Mouse (Mus musculus) left cerebral cortex, postnatal 10 days (tissue): Measurements from ENCODE around the gene Ebf1. TPM values are rescaled to one million over a fixed set of nuclear protein-coding genes. Genes with fewer than 3 reads are reported as not detected.

ENCODE experiments used
- DNase-seq, 2 experiments: peaks; one replicate each; pipeline ENCODE4 v3.0.0; 2021 to 2022; ENCODE audit warnings: low spot score in 2 of 2, mixed read lengths in 1 of 2; ENCODE audit errors: extremely low spot score in 1 of 2
- intact Hi-C: fragments of 180-260 bp; cut with DNase I; formaldehyde crosslinking; loops from one replicate; pipeline ENCODE4 v1.15.1; 2025
- total RNA-seq, 2 experiments: library from RNA; stranded (reverse); gene quantifications; 2 replicates each; pipeline ENCODE4 v1.2.3; 2021

The Ebf1 gene
- total RNA-seq, 2 experiments from 2014 or later, result 3.6 to 5.0 TPM

- no peak for DNase-seq
- intact Hi-C loops, result no loop called here
Observed at GRCm38 (mm10) chr11:44641496-44641895, 24.4 kb downstream of the Ebf1 start.

GRCm38 (mm10) chr11:44654340-44655019, 37.4 kb downstream of the Ebf1 start:
- DNase-seq, result no peak
- intact Hi-C loops, result no loop called here

DNA sequence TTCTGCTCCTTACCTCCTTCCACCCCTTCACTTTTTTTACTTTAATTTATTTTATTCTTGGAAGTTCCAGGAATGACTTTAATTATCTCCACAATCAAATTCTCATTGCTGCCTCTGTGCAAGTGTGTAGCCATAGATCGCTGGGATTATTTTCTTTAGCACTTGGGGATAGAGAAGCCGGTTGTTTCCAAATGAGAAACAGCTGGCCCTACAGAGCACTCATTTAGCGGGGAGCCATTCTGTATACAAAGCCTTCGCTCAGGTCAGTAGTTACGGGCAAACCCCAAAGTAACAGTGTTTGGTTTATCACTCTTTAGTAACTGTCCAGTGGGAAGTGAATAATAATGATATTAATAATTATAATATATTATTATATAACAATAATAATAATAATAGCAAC, 38.4 kb downstream of the Ebf1 start:
- intact Hi-C loops, result no loop called here
- DNase-seq, result no peak

DNA sequence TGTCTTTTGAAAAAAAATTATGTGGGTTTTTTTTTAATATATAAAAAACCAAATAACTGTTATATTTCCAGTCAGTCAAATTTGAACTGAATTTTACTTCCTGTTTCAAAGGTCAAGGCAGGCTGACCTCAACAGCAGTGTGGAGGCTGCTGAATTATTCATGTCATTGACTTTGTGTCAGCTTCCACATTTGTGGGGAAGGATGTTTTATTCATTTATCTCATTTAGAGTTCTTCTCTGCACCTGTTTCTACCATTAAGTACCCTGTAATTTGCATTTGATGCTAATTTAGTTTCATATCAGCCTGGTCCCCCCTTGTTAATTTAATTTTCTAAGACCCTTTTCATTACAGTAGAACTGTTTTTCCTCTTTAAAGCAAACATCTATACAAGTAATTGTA, 39.8 kb downstream of the Ebf1 start:
- intact Hi-C loops, result no loop called here
- no peak for DNase-seq

DNA sequence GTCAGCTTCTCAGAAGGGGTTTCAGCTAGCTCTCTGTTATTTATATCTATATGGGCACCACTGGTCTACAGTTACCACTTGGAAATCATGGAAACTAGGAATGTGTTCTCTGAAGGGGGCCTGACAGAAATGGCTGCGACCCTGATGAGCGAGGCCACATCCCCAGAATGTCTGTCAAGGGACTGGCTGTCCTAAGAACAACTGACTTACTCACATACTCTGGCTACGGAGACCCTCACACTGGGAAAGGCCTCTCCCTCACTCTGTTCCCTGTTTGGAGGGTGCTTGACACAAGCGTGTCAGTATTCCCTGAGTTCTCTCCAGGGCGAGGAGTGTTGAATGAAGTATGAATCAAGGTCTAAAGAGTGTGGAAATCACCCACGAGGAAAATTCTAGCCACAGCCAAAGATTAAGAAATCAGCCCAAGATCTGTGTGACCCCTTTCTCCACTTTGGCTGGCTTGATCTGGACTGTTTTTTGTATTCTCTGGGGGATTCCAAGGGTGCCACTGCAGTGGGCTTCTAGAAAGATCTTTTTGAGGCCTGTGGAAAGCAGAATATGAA, 40.8 kb downstream of the Ebf1 start:
- intact Hi-C loops, result no loop called here
- no peak for DNase-seq

- intact Hi-C loops, result no loop called here
- no peak for DNase-seq
Observed at GRCm38 (mm10) chr11:44661875-44662274, 44.8 kb downstream of the Ebf1 start.

DNA sequence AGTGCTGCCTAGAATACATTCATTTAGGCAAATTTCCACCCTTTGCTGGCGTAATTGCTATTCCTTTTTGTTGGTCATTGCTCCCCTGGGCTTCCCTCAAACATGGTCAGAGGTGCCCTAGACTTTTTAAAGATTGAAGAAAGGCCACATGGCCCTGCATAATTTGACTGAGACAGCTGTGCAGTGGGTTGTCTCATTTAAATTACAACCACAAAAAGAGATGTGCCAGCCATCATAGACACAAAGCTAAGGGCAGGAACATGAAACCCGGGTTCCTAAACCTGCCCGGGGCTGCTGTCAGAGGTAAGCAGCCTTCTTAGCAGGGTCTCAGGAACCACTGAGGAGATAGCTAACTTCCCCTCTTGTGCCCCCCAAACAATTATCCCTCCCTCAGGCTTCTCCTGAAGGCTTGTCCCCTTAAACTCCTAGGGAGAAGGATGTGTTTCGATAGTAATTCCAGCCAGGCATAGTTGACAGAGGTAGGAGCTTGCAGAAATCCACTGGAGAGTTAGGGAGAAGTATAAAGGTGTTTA, 46.6 kb downstream of the Ebf1 start:
- intact Hi-C loops, result no loop called here
- DNase-seq, result no peak

- intact Hi-C loops, result no loop called here
- peak; percentile 4 to 75 for DNase-seq
Observed at GRCm38 (mm10) chr11:44665156-44665682, 48.1 kb downstream of the Ebf1 start.

GRCm38 (mm10) chr11:44665741-44666531, 48.8 kb downstream of the Ebf1 start:
- no peak for DNase-seq
- intact Hi-C loops, result no loop called here

GRCm38 (mm10) chr11:44666741-44667140, 49.6 kb downstream of the Ebf1 start:
- intact Hi-C loops, result no loop called here
- no peak for DNase-seq

GRCm38 (mm10) chr11:44681306-44681705, 64.2 kb downstream of the Ebf1 start:
- DNase-seq, result no peak
- intact Hi-C loops, result no loop called here

DNA sequence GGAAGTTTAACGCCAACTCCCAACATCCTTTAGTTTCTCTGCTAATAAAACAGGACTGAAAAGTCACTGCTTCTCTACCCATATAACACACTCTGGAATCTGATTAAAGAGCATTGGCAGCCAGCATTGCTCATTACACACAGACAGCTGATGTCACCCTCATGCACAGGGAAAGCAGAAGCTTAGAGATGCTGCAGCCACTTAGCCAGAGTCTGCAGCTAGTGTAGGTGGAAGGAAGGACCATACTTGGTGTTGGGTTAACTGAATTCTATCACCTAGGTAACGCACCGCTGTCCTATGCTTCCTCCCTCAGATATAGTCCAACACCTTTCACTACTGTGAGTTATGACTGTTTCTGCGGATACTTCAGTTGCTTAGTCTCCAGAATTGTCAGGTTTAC, 64.9 kb downstream of the Ebf1 start:
- DNase-seq, result no peak
- intact Hi-C loops, result no loop called here

GRCm38 (mm10) chr11:44682703-44683539, 65.8 kb downstream of the Ebf1 start:
- intact Hi-C loops, result no loop called here
- no peak for DNase-seq

DNA sequence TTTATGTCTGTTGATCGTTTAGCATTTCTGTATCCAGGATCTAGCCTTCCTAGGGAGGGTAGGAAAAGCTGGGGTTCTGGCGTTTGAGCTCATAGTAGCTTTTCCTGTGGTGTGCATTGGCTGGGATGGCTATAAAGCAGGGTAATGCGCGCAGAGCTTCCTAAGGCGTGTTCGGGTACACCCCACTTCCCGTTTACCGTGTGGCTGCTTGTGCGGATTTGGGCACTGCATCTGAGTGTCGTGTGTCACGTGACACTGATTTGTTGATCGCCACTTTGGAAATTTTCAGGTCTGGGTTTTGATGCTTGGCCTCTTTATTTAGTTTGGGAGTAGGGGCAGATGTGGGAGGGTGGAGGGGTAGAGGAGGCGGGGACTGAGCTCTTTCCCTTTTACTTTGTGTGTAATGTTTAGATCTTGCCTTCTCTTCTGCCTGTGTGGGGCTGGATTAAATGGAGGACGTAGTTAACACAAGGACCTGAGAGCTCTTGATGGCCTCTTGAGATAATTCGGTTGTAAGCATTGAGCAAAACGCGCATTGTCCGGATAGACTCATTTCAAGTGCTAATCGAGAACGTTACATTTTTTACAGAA, 67.5 kb downstream of the Ebf1 start:
- intact Hi-C loops, result no loop called here

DNA sequence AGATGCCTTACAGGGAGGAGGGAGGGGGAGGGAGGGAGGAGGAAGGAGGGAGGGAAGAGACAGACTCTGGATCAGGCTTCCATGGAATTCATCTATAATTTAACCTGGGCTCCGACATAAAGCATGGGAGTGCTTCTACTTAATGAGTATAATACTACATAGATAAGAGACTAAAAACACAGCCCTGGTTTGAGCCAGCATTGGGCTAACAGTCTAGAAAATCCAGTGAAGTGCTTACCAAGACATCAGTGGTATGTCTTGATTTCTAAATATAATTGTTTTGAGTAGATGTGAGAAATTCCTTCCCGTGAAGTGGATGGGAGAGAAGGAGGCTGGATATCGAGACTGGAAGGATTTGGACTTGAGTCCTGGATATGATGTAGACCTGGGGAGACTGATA, 68.0 kb downstream of the Ebf1 start:
- no peak for DNase-seq
- intact Hi-C loops, result no loop called here

More for the DNA sequence above, 67.5 kb downstream of the Ebf1 start:
- DNase-seq, result peak in 1 of 2 experiments; percentile 55

- intact Hi-C loops, result no loop called here
- peak in 1 of 2 experiments; percentile 55 for DNase-seq
Observed at GRCm38 (mm10) chr11:44685911-44686361, 68.8 kb downstream of the Ebf1 start.

DNA sequence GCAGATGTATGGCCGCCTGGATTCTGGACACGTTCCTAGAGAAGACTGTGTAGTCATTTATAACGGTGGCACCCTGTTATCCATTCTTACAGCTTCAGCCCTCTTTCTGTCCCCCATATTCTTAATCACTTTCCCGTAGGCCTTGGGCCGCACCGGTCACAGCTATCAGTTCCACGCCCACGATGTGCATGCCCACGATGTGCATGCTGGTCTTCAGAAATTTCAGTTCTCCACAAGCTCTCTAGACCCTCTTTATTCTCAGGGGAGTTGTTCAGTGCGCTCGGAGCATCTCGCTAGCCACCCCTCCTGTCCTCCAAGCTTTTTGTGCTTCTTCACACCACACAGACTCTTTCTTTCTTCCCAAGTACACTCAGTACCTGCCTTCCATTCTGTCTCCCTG, 69.3 kb downstream of the Ebf1 start:
- no peak for DNase-seq
- intact Hi-C loops, result no loop called here

- intact Hi-C loops, result no loop called here
- no peak for DNase-seq
Observed at GRCm38 (mm10) chr11:44688542-44688941, 71.4 kb downstream of the Ebf1 start.
